Mouse (Mus musculus): ENCODE data around the gene Serhl.

DNA sequence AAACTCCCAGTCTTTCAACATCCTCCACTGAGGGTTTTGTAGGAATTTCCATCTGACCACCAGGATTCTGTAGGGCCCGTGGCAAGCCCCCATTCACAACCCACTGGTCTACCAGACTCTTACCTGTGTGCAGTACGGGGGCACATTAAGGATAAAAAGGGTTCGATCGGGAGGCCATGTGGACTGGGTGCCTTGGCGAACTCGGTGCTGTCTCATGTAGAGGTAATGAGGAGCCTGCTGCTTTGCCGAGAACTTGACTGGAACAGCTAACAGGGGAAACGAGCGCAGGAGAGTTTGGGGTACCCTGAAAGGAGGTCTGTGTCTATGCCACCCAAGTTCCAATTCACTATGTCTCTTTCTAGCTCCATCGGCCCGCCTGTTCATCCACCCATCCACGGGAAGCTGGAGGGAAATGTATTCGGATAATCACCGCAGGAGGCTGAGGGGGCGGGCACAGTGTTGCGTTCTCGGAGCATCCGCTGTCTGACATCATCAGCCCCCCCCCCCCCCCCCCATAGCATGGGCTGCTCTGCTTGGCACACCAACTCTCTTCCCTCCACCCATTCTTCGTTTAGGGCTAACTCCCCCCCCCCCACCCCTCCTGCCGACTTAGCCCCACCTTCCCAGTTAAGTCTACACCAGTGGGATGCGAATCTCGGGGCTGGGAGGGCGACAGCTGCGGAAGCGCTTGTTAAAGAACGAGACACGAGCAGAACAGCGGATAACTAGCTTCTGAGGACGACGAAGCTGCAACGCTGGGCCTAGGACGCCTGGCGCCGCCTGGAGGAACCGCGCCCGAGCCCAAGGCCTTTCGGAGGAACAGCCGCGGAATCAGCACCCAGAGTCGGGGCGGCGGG lies 32.6 kb downstream of the Serhl start:
- no peak for TF ChIP-seq POLR2A (IDR thresholded peaks at IDR 0.05; ENCODE audit: borderline replicate concordance, control insufficient read depth, low read depth, low read length)
- no peak for TF ChIP-seq CTCF (IDR thresholded peaks at IDR 0.05; ENCODE audit: control insufficient read depth, insufficient read depth, low read length)

Measured in bone marrow, adult 2 months (tissue).